Mouse (Mus musculus): ENCODE measurements at regions not wholly inside any gene's neighbourhood (a gene's known extent, or its start where the extent isn't known, plus 50 kb on each side); places are given as distances from the start of the nearest gene placed in this dataset.

DNA sequence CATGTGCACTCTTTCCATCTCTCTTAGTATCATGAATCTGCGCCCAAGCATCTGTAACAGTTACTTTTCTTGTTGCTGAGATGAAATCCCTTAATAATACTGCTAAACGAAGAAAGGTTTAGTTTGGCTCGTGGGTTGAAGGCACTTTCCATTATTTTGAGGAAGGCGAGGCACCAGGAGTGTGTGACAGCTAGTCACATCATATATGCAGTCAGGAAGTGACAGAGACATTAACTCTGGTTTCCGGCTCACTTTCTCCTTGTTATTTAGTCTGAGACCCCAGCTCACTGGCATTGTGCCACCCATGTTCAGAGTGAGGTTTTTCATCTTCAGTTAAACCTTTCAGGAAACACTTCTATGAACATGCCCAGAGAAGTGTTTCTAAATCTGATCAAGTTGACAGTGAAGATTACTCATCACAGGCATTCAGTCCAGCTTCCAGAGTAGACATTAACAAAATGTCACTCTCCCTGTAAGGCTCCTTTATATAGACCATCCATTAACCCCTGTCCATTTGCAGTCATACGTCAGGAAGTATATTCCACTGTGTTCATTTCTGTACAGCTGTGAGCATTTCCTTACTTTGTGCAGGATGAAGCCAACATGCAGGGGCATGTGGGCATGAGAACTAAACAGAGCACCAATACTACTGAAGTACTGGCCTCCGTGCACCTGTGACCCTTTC lies 238.0 kb upstream of the Il12b start:
- DNase-seq (ENCODE audit: low read depth) = no peak
- TF ChIP-seq POLR2A (IDR thresholded peaks at IDR 0.05; ENCODE audit: borderline replicate concordance, extremely low read depth, insufficient read depth, insufficient read length, poor library complexity, severe bottlenecking) = no peak
- no peak for TF ChIP-seq CTCF (IDR thresholded peaks at IDR 0.05; ENCODE audit: borderline replicate concordance, extremely low read depth, insufficient read depth, insufficient read length)

DNA sequence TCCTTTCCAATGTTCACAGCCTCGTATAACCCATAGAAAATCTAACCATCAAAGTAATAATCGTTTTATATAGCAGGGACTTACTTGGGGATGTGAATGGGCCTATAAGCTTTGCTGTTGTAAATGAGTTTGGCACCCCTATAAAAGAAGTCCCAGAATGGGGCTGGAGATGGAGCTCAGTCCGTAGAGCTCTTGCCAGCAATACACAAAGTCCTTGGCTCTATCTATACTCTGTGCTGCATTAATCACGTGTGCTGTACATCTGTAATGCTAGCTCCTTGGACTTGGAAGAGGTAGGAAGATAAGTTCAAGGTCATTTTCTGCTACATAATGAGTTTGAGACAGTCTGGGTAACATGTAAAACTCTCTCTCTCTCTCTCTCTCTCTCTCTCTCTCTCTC lies 236.8 kb upstream of the Il12b start:
- TF ChIP-seq POLR2A (IDR thresholded peaks at IDR 0.05; ENCODE audit: borderline replicate concordance, extremely low read depth, insufficient read depth, insufficient read length, poor library complexity, severe bottlenecking) (no peak), CTCF (IDR thresholded peaks at IDR 0.05; ENCODE audit: borderline replicate concordance, extremely low read depth, insufficient read depth, insufficient read length) (no peak)
- DNase-seq (ENCODE audit: low read depth) = peak; percentile 71

DNA sequence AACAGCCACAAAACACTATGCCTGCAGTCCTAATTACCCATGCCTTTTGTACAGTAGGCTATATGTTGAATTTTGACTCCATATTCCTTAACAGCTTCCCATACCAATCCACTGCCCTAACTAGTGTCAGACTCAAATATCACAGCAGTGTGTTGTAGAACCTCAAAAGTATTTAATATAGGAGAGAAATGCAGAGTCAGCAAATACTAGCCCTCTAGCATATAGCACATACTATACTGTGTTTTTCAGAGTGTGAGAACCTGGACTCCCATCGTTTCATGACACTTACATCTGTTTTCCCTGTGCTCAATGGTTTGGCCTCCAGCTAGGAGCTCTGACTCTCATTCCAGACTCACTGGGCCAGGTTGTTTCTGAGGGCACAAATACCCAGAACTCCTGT lies 236.1 kb upstream of the Il12b start:
- no peak for DNase-seq (ENCODE audit: low read depth)
- TF ChIP-seq CTCF (IDR thresholded peaks at IDR 0.05; ENCODE audit: borderline replicate concordance, extremely low read depth, insufficient read depth, insufficient read length) (no peak), POLR2A (IDR thresholded peaks at IDR 0.05; ENCODE audit: borderline replicate concordance, extremely low read depth, insufficient read depth, insufficient read length, poor library complexity, severe bottlenecking) (no peak)

DNA sequence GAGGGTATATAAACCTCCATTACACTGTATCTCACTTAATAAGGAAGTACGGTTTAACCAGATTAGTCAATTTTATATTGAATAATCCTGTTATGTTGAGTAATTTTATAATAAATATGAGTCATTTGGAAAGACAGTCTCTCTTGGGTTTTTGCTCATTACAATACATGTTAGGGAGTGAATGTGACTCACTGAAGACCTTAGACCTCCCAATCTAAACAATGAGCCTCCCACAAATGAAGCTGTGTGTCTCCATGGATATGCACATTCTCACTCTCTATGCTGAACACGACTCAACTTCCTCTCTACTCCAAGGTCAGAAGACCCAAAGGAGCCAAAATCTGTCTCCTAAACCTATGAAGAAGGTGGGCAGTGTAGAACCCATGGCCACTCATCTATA lies 235.7 kb upstream of the Il12b start:
- TF ChIP-seq POLR2A (IDR thresholded peaks at IDR 0.05; ENCODE audit: borderline replicate concordance, extremely low read depth, insufficient read depth, insufficient read length, poor library complexity, severe bottlenecking) (no peak), CTCF (IDR thresholded peaks at IDR 0.05; ENCODE audit: borderline replicate concordance, extremely low read depth, insufficient read depth, insufficient read length) (no peak)
- no peak for DNase-seq (ENCODE audit: low read depth)

DNA sequence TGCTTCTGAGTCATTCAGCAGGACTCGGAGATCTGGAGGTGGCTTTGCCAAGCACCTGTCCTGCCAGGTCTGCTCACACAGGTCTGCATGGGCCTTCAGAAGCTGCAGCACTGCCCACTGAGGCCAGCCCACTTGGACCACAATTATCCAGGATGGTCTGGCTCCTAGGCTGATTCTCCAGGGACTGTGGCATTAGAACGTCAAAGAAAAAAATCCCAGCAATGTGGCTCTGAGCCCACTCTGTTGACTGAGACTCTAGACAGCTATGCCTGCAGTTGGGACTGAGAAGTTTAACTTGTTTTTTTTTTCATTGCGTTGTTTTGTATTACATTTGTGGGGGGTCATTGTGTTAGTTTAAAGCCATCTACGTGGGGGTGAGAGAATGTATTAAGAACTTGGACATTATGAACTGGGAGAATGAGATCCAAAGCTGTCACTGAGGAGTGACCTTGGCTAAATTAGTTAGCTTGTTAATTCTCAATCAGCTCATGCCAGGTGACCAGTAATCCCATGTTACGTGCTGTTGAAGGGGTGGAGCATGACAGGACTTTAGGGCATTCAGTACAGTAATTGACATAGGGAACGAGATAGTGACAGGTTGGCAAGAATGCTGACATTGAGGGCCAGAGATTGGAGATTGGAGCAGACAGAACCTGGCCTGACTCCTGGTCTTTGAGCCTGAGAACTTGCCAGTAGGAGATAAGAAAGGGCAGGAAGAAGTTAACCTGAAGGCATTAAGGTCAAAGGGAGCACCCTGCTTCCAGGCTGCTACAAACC lies 232.0 kb upstream of the Il12b start:
- TF ChIP-seq CTCF (IDR thresholded peaks at IDR 0.05; ENCODE audit: borderline replicate concordance, extremely low read depth, insufficient read depth, insufficient read length) (no peak), POLR2A (IDR thresholded peaks at IDR 0.05; ENCODE audit: borderline replicate concordance, extremely low read depth, insufficient read depth, insufficient read length, poor library complexity, severe bottlenecking) (no peak)
- no peak for DNase-seq (ENCODE audit: low read depth)

DNA sequence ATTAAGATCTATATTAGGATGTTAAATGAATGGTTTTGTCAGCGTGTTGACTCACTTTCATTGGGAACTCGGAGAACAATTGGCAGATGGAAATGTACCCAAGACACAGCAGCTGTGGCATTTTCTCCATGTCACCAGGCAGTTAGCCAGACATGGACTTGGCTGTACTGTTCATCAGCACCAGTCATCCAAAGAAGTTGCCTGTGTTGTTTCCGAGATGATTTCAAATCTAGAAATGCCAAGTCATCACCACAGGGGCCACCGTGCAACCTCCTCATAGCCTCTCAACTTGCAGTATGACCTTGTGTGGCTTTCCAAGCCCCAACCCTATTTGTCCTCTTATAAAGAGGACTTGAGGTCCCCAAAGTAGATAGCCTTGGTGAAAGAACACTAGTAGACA lies 227.4 kb upstream of the Il12b start:
- DNase-seq (ENCODE audit: low read depth) = no peak
- TF ChIP-seq CTCF (IDR thresholded peaks at IDR 0.05; ENCODE audit: borderline replicate concordance, extremely low read depth, insufficient read depth, insufficient read length) (no peak), POLR2A (IDR thresholded peaks at IDR 0.05; ENCODE audit: borderline replicate concordance, extremely low read depth, insufficient read depth, insufficient read length, poor library complexity, severe bottlenecking) (no peak)

DNA sequence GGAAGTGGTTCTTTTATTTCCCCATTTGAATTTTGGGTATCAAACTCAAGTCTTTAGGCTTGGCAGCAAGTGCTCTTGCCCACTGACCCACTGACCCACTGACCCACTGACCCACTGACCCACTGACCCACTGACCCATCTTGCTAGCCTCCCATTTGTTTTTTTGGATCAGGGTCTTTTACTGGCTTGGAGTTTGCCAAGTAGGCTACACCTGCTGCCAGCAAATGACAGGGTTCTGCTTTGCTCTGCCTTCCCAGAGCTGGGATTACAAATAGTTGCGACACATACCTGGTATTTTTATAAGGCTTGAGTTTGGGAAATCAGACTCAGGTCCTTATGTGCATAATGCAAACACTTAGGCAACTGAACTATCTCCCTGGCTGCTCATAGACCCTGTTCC lies 226.7 kb upstream of the Il12b start:
- TF ChIP-seq CTCF (IDR thresholded peaks at IDR 0.05; ENCODE audit: borderline replicate concordance, extremely low read depth, insufficient read depth, insufficient read length) = no peak
- no peak for DNase-seq (ENCODE audit: low read depth)

DNA sequence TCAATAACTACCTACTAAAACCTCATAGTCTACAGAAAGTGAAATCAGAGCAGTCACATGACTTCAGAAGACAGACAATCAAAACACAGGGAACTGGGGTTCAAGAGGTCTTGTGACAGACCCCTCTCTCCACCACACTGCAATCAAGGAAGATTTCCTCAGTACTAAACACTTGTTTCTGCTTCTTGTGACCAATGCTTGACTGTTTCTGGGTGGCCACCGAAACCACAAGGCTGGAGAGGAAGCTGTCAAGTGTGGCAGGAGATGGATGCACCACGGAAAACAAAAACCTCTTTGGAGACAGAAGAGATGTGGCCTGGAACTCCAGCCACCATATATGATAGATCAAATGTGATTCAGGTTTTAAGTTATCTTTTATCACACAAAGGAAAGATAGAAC lies 225.3 kb upstream of the Il12b start:
- no peak for TF ChIP-seq POLR2A (IDR thresholded peaks at IDR 0.05; ENCODE audit: borderline replicate concordance, extremely low read depth, insufficient read depth, insufficient read length, poor library complexity, severe bottlenecking)
- TF ChIP-seq CTCF (IDR thresholded peaks at IDR 0.05; ENCODE audit: borderline replicate concordance, extremely low read depth, insufficient read depth, insufficient read length) = no peak
- no peak for DNase-seq (ENCODE audit: low read depth)

DNA sequence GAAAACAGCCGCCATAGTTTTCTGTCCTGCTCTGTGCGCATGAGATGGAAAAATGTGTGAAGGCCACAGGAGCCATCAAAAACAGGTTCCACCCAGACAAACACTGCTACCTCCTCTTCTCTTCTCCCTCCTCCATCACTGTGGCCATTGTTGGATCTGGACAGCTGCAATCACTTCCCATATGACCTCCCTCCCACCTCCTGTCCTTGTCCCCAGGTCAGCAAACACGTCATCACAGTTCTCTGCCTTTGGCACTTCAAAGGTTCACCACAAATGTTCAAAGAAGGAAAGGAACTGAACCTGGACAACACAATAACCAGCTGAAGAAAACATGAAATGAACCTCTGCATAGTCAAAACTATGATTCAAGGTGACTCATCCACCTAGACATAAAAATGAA lies 220.2 kb upstream of the Il12b start:
- TF ChIP-seq POLR2A (IDR thresholded peaks at IDR 0.05; ENCODE audit: borderline replicate concordance, extremely low read depth, insufficient read depth, insufficient read length, poor library complexity, severe bottlenecking) = no peak
- no peak for TF ChIP-seq CTCF (IDR thresholded peaks at IDR 0.05; ENCODE audit: borderline replicate concordance, extremely low read depth, insufficient read depth, insufficient read length)
- no peak for DNase-seq (ENCODE audit: low read depth)

DNA sequence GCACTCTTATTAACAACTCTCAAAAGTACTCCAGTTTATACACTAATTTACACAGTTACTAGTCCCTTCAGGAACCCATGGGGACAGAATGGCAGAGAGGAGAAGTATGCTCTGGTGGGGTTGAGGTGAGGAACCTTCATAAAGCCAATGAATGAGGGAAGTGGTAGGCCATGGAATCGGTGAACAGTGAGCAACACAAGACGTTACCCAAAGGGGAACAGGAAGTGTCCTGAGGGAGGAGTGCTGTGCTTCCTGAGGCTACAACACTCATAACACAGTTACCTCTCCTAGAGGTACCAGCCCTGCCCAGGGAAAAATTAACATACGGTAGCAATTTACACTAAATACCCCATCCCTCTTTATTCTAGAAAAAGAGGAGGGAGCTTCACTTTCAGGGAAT lies 216.0 kb upstream of the Il12b start:
- no peak for DNase-seq (ENCODE audit: low read depth)

DNA sequence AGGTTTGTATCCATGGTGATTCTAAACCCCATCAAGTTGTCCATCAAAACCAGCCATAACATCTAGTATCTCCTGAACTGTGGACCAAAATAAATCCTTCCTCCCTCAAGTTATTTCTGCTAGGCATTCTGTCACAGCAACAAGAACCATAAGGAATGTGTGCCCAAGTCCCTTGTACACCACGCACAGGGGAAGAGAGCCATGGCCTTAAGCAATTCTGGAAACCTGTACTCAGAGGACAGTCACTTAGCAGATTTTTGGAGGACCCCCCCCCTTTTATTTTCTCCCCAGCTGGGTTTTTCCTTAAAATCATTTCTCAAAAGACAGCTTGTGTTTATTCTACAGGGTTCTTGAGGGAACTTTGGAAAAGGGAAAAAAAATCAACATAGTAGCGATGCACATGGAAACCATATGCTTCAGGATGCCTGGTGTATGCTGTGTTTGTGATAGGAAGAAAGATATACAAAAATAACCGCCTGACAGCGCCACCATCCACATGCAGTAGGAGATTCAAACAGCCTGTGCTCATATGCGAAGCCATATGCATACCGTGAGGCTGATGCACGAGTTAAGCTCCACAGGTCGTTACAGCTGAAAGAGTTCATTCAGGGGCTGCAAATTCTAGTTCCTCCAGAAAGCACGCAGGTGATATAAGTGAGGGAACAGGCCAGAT lies 214.5 kb upstream of the Il12b start:
- no peak for TF ChIP-seq POLR2A (IDR thresholded peaks at IDR 0.05; ENCODE audit: borderline replicate concordance, extremely low read depth, insufficient read depth, insufficient read length, poor library complexity, severe bottlenecking)
- TF ChIP-seq CTCF (IDR thresholded peaks at IDR 0.05; ENCODE audit: borderline replicate concordance, extremely low read depth, insufficient read depth, insufficient read length) = no peak
- DNase-seq (ENCODE audit: low read depth) = peak; percentile 52

More for the DNA sequence above, 216.0 kb upstream of the Il12b start:
- TF ChIP-seq CTCF (IDR thresholded peaks at IDR 0.05; ENCODE audit: borderline replicate concordance, extremely low read depth, insufficient read depth, insufficient read length) = no peak
- TF ChIP-seq POLR2A (IDR thresholded peaks at IDR 0.05; ENCODE audit: borderline replicate concordance, extremely low read depth, insufficient read depth, insufficient read length, poor library complexity, severe bottlenecking) = no peak
